ENCODE assay signal across 16 mouse cellular contexts in genomic region chr9:71728822-71729311, GRCm38 (mm10). TPM values are rescaled to one million over a fixed set of nuclear protein-coding genes. Genes with fewer than 3 reads are reported as not detected.
DNase-seq lines count a peak whose midpoint lies in the region; ATAC-seq and TF ChIP-seq lines count a peak whose summit lies in the region.
"Had no signal": no experiment of that assay in that cellular context is flagged by ENCODE, and none has a peak within 500 bp of the region (broad histone marks: within the 10 kb centered on the region; RNA-seq: fewer than 3 reads in every experiment).

No protein-coding gene starts in this region.

- no peak for ATAC-seq in midbrain, embryonic 14.5 days (ENCODE audit: low FRiP score, low TSS enrichment)
- no peak for ATAC-seq in midbrain, embryonic 15.5 days (replicated peaks)
- ATAC-seq in forebrain, postnatal 0 days, result peak; percentile 82
- ATAC-seq: intestine, embryonic 16.5 days had no signal

- peak; percentile 50; the same call in 1 of the 2 replicates for TF ChIP-seq CTCF in cerebellum, adult 2 months (IDR thresholded peaks at IDR 0.05; ENCODE audit: borderline replicate concordance, insufficient read depth, low read depth, low read length)
- TF ChIP-seq CTCF in forebrain, postnatal 0 days (IDR thresholded peaks at IDR 0.05; ENCODE audit: low read depth), result no peak

- H3K4me3 ChIP-seq in midbrain, embryonic 14.5 days (replicated peaks; ENCODE audit: low read depth, low read length), result no peak overlapping the region
- H3K4me3 ChIP-seq in midbrain, embryonic 15.5 days, result no peak overlapping the region
- H3K4me3 ChIP-seq in cerebellum, adult 2 months (replicated peaks; ENCODE audit: insufficient read depth, low read depth, low read length), result no peak overlapping the region
- no peak overlapping the region for H3K4me3 ChIP-seq in forebrain, postnatal 0 days (ENCODE audit: low read depth, low read length)
- H3K4me3 ChIP-seq: heart, embryonic 15.5 days; megakaryocyte, embryonic 14.5 days; neural tube, embryonic 12.5 days had no signal

- no peak overlapping the region for H3K4me2 ChIP-seq in midbrain, embryonic 14.5 days (ENCODE audit: low read length)
- H3K4me2 ChIP-seq in midbrain, embryonic 15.5 days, result no peak overlapping the region
- H3K4me2 ChIP-seq in forebrain, postnatal 0 days (ENCODE audit: low read depth), result no peak overlapping the region
- H3K4me2 ChIP-seq: heart, embryonic 15.5 days; liver, embryonic 11.5 days; neural tube, embryonic 12.5 days had no signal

- no peak overlapping the region for H3K27ac ChIP-seq in midbrain, embryonic 14.5 days (replicated peaks; ENCODE audit: low read depth, low read length)
- no peak overlapping the region for H3K27ac ChIP-seq in midbrain, embryonic 15.5 days
- H3K27ac ChIP-seq in cerebellum, adult 2 months (ENCODE audit: insufficient read depth, low read length), result peak overlapping the region; percentile 56; the same call in 1 of the 2 replicates
- H3K27ac ChIP-seq in forebrain, postnatal 0 days (ENCODE audit: low read depth, low read length), result no peak overlapping the region
- H3K27ac ChIP-seq: heart, embryonic 15.5 days; neural tube, embryonic 12.5 days had no signal

- WGBS in midbrain, embryonic 14.5 days, result 75% methylated on average over 5 of the region's 5 CpGs
- 72% methylated on average over 5 of the region's 5 CpGs for WGBS in midbrain, embryonic 15.5 days
- WGBS in cerebellum, adult 2 months, result 9% methylated on average over 5 of the region's 5 CpGs
- 18% methylated on average over 5 of the region's 5 CpGs for WGBS in forebrain, postnatal 0 days

- H3K9me3 ChIP-seq in midbrain, embryonic 14.5 days (ENCODE audit: control insufficient read depth, low read length), result no peaks in the 10 kb centered on the region
- H3K9me3 ChIP-seq in midbrain, embryonic 15.5 days, result no peaks in the 10 kb centered on the region
- no peaks in the 10 kb centered on the region for H3K9me3 ChIP-seq in forebrain, postnatal 0 days (ENCODE audit: low read length)
- H3K9me3 ChIP-seq: heart, embryonic 15.5 days; megakaryocyte, embryonic 14.5 days; neural tube, embryonic 12.5 days had no signal

- no peaks in the 10 kb centered on the region for H3K27me3 ChIP-seq in midbrain, embryonic 14.5 days (ENCODE audit: control insufficient read depth, insufficient read depth, low read length)
- H3K27me3 ChIP-seq in midbrain, embryonic 15.5 days (replicated peaks), result no peaks in the 10 kb centered on the region
- no peaks in the 10 kb centered on the region for H3K27me3 ChIP-seq in cerebellum, adult 2 months (ENCODE audit: control insufficient read depth, insufficient read depth, low read length)
- H3K27me3 ChIP-seq in forebrain, postnatal 0 days (ENCODE audit: insufficient read depth, low read length), result no peaks in the 10 kb centered on the region
- H3K27me3 ChIP-seq: heart, embryonic 15.5 days; neural tube, embryonic 12.5 days had no signal

- no peak for TF ChIP-seq POLR2A in cerebellum, adult 2 months (IDR thresholded peaks at IDR 0.05; ENCODE audit: borderline replicate concordance, insufficient read depth, low read length)

- H3K9ac ChIP-seq in midbrain, embryonic 14.5 days (replicated peaks; ENCODE audit: low read length), result no peak overlapping the region
- H3K9ac ChIP-seq in midbrain, embryonic 15.5 days, result no peak overlapping the region
- no peak overlapping the region for H3K9ac ChIP-seq in forebrain, postnatal 0 days
- H3K9ac ChIP-seq: heart, embryonic 15.5 days; neural tube, embryonic 12.5 days had no signal

- H3K36me3 ChIP-seq in midbrain, embryonic 14.5 days (ENCODE audit: control insufficient read depth, insufficient read depth, low read length), result no peaks in the 10 kb centered on the region
- no peaks in the 10 kb centered on the region for H3K36me3 ChIP-seq in midbrain, embryonic 15.5 days (replicated peaks)
- H3K36me3 ChIP-seq in forebrain, postnatal 0 days (ENCODE audit: insufficient read depth), result no peaks in the 10 kb centered on the region
- H3K36me3 ChIP-seq: neural tube, embryonic 12.5 days had no signal

- no peaks in the 10 kb centered on the region for H3K4me1 ChIP-seq in midbrain, embryonic 14.5 days (ENCODE audit: control insufficient read depth, insufficient read depth, low read length)
- H3K4me1 ChIP-seq in midbrain, embryonic 15.5 days, result no peaks in the 10 kb centered on the region
- H3K4me1 ChIP-seq in cerebellum, adult 2 months (ENCODE audit: control insufficient read depth, insufficient read depth, low read length), result peaks cover 34% of the 10 kb centered on the region
- H3K4me1 ChIP-seq in forebrain, postnatal 0 days (ENCODE audit: insufficient read depth), result peaks cover 4% of the 10 kb centered on the region; the same call in 1 of the 2 replicates
- H3K4me1 ChIP-seq: megakaryocyte, embryonic 14.5 days; neural tube, embryonic 12.5 days had no signal

- peak; percentile 5 for DNase-seq in layer of hippocampus, adult 11-12 months (ENCODE audit: low spot score)
- DNase-seq in layer of hippocampus, adult 9-10 months (ENCODE audit: low spot score), result no peak
- peak; percentile 17 for DNase-seq in midbrain, embryonic 14.5 days
- DNase-seq in cerebellum, adult 2 months, result peak; percentile 88 to 97
- peak; percentile 54 for DNase-seq in forebrain, postnatal 0 days
- no peak for DNase-seq in gastrocnemius, adult 18-20 months (ENCODE audit: low spot score)
- no peak for DNase-seq in frontal cortex, adult 2 months (ENCODE audit: extremely low spot score in 1 of 2, low spot score in 1 of 2)
- DNase-seq: adrenal gland, postnatal 25 days; gastrocnemius, postnatal 10 days; thymus, postnatal 14 days had no signal

RNA-seq across cellular contexts. Expression of gene Cgnl1, which starts 42.5 kb away (rescaled TPM):
- polyA plus RNA-seq in midbrain, embryonic 14.5 days (2014; fragmentation: Nextera tagmentation; extraction: Ambion mirVana), result 1.3 and 4.4 TPM in 2 replicates
- 5.9 and 6.2 TPM in 2 replicates for polyA plus RNA-seq in midbrain, embryonic 15.5 days (2015; fragmentation: Nextera tagmentation; extraction: Ambion mirVana)
- 25.0 and 25.9 TPM in 2 replicates for polyA plus RNA-seq in cerebellum, adult 2 months (2012; rRNA removed)
- total RNA-seq in forebrain, postnatal 0 days (2014; rRNA removed), result 5.8 and 8.5 TPM in 2 replicates
- polyA plus RNA-seq in forebrain, postnatal 0 days (2015; fragmentation: Nextera tagmentation; extraction: Ambion mirVana), result 3.4 and 5.0 TPM in 2 replicates
- 1 to 10 TPM; 3.9 to 4.1 TPM for total RNA-seq in gastrocnemius, adult 18-20 months (2021)
- 9.4 and 10.4 TPM in 2 replicates for polyA plus RNA-seq in frontal cortex, adult 2 months (2012; rRNA removed)

Comparison
In these comparisons a context has a peak if more than half of its experiments do, and no peak if none do; other contexts are left out.
1. DNase-seq: peak in layer of hippocampus, adult 11-12 months (single experiment), midbrain, embryonic 14.5 days (single experiment), cerebellum, adult 2 months (2 of 2) and forebrain, postnatal 0 days (single experiment); none in layer of hippocampus, adult 9-10 months (single experiment), gastrocnemius, adult 18-20 months (single experiment) and frontal cortex, adult 2 months (0 of 2).